Mouse (Mus musculus) neural tube, embryonic 12.5 days (tissue): ENCODE measurements around the gene Btbd35f22. TPM values are rescaled to one million over a fixed set of nuclear protein-coding genes. Genes with fewer than 3 reads are reported as not detected.
"Not testable (repeated sequence)": the region's sequence is repeated elsewhere in the genome, so short reads cannot be mapped to it uniquely, and the experiment has no call there.

Experiments used
- ATAC-seq: fragments of 200-750 bp; cut with Nextera tagmentation; 2 replicates; pipeline ENCODE4 v1.8.0; 2017; ENCODE audit warnings: low read depth, mild to moderate bottlenecking, moderate TSS enrichment, moderate library complexity; ENCODE audit not compliant: low FRiP score
- H3K27ac ChIP-seq: fragments of 300-500 bp; sonication (generic); 2 replicates; pipeline ENCODE4 v1.5.1; 2016
- H3K27me3 ChIP-seq: fragments of 300-500 bp; sonication (generic); replicated peaks from 2 replicates; pipeline ENCODE4 v1.6.1; 2016; ENCODE audit warnings: mild to moderate bottlenecking
- H3K36me3 ChIP-seq: fragments of 300-500 bp; sonication (generic); 2 replicates; pipeline ENCODE4 v1.6.1; 2016; ENCODE audit warnings: mild to moderate bottlenecking
- H3K4me1 ChIP-seq: fragments of 300-500 bp; sonication (generic); 2 replicates; pipeline ENCODE4 v1.6.1; 2016
- H3K4me2 ChIP-seq: fragments of 300-500 bp; sonication (generic); replicated peaks from 2 replicates; pipeline ENCODE4 v1.6.1; 2016; ENCODE audit warnings: mild to moderate bottlenecking
- H3K4me3 ChIP-seq: fragments of 300-500 bp; sonication (generic); 2 replicates; pipeline ENCODE4 v1.5.1; 2016
- H3K9ac ChIP-seq: fragments of 300-500 bp; sonication (generic); 2 replicates; pipeline ENCODE4 v1.6.1; 2016; ENCODE audit warnings: mild to moderate bottlenecking
- H3K9me3 ChIP-seq: fragments of 300-500 bp; sonication (generic); 2 replicates; pipeline ENCODE4 v1.6.1; 2016; ENCODE audit warnings: mild to moderate bottlenecking
- WGBS: fragments of 180-500 bp; shearing (Covaris S2); methylation state at CpG from one replicate; pipeline ENCODE4 v1.1.7; 2016; 5-methylcytosine and 5-hydroxymethylcytosine counted together
- polyA plus RNA-seq: library from polyadenylated mRNA; unstranded; fragments of >200 nt; fragmentation: Nextera tagmentation; extraction: Ambion mirVana; gene quantifications from 2 replicates; pipeline ENCODE4 v1.2.1, GENCODE M21; 2016

The Btbd35f22 gene
- polyA plus RNA-seq: not detected in 2 replicates

- WGBS: no CpG with 5 or more reads among the region's 3 CpGs
Measured at GRCm38 (mm10) chrX:32047529-32047928, at the start of gene Btbd35f22. TSS of gene Btbd35f22 (plus strand) at chrX:32047829.

More at GRCm38 (mm10) chrX:32047529-32047928, at the start of gene Btbd35f22:
- H3K27ac ChIP-seq, H3K9ac ChIP-seq, H3K4me1 ChIP-seq, H3K36me3 ChIP-seq, H3K9me3 ChIP-seq, H3K4me3 ChIP-seq, ATAC-seq, H3K27me3 ChIP-seq, H3K4me2 ChIP-seq: not testable (repeated sequence)

Other genes starting within 250 kb of the Btbd35f22 start
- gene Gm21637, start 85.8 kb upstream of the Btbd35f22 start, polyA plus RNA-seq: not detected in 2 replicates
- not detected in 2 replicates for gene Btbd35f2, start 230.6 kb downstream of the Btbd35f22 start, polyA plus RNA-seq